Mouse (Mus musculus) macrophage (primary cell): ENCODE measurements around the gene Tnfaip3. TPM values are rescaled to one million over a fixed set of nuclear protein-coding genes. Genes with fewer than 3 reads are reported as not detected.

ENCODE experiments used
- H3K27ac ChIP-seq: fragments of 350-480 bp; formaldehyde crosslinking; 2 replicates; pipeline ENCODE4 v1.9.0; 2021
- H3K36me3 ChIP-seq: fragments of 350-480 bp; formaldehyde crosslinking; 2 replicates; pipeline ENCODE4 v1.9.0; 2021; ENCODE audit errors: inconsistent target
- H3K4me3 ChIP-seq: fragments of 350-480 bp; formaldehyde crosslinking; 2 replicates; pipeline ENCODE4 v1.9.0; 2021; ENCODE audit errors: inconsistent target
- H3K79me2 ChIP-seq: fragments of 350-480 bp; formaldehyde crosslinking; 2 replicates; pipeline ENCODE4 v1.9.0; 2021; ENCODE audit errors: inconsistent target
- WGBS: methylation state at CpG from one replicate; pipeline ENCODE4 v1.1.7; 2026; ENCODE audit warnings: inconsistent platforms; ENCODE audit not compliant: missing documents; 5-methylcytosine and 5-hydroxymethylcytosine counted together
- polyA plus RNA-seq: library from polyadenylated mRNA; stranded (reverse); fragments of 250-400 nt; gene quantifications from 3 replicates; pipeline ENCODE4 v1.2.4, GENCODE M21; 2018; ENCODE audit warnings: inconsistent platforms

Tnfaip3 gene
- polyA plus RNA-seq, 1 experiment from 2014 or later, result 19.8 TPM

GRCm38 (mm10) chr10:19031875-19032274 is 16.4 kb upstream of the Tnfaip3 start:
- Histone ChIP-seq H3K79me2 (no peaks in the 10 kb centered on the region), H3K27ac (no peak overlapping the region), H3K4me3 (no peak overlapping the region), H3K36me3 (no peaks in the 10 kb centered on the region)

GRCm38 (mm10) chr10:19030628-19031027 is 15.2 kb upstream of the Tnfaip3 start:
- WGBS, result 86% methylated on average over 2 of the region's 2 CpGs
- Histone ChIP-seq H3K27ac (no peak overlapping the region), H3K79me2 (no peaks in the 10 kb centered on the region), H3K36me3 (no peaks in the 10 kb centered on the region), H3K4me3 (no peak overlapping the region)

GRCm38 (mm10) chr10:19026710-19027109 is 11.3 kb upstream of the Tnfaip3 start:
- Histone ChIP-seq H3K4me3 (no peak overlapping the region), H3K27ac (no peak overlapping the region), H3K36me3 (no peaks in the 10 kb centered on the region), H3K79me2 (no peaks in the 10 kb centered on the region)
- 98% methylated on average over 5 of the region's 5 CpGs for WGBS

- WGBS, result 96% methylated on average over 5 of the region's 5 CpGs
- H3K4me3 ChIP-seq, result no peak overlapping the region
These were observed 8.9 kb upstream of the Tnfaip3 start for GRCm38 (mm10) chr10:19024353-19024752.

GRCm38 (mm10) chr10:19023622-19024326 is 8.3 kb upstream of the Tnfaip3 start:
- H3K27ac ChIP-seq, result no peak overlapping the region
- WGBS, result 58% methylated on average over 5 of the region's 5 CpGs
- H3K79me2 ChIP-seq, result no peaks in the 10 kb centered on the region
- H3K36me3 ChIP-seq, result no peaks in the 10 kb centered on the region
- no peak overlapping the region for H3K4me3 ChIP-seq

More at GRCm38 (mm10) chr10:19024353-19024752, 8.9 kb upstream of the Tnfaip3 start:
- Histone ChIP-seq H3K79me2 (no peaks in the 10 kb centered on the region), H3K36me3 (no peaks in the 10 kb centered on the region), H3K27ac (no peak overlapping the region)

- Histone ChIP-seq H3K27ac (no peak overlapping the region), H3K36me3 (no peaks in the 10 kb centered on the region), H3K79me2 (no peaks in the 10 kb centered on the region), H3K4me3 (no peak overlapping the region)
- no CpG with 5 or more reads among the region's 1 CpGs for WGBS
These were observed 6.8 kb upstream of the Tnfaip3 start for GRCm38 (mm10) chr10:19022272-19022671.

- 74% methylated on average over 4 of the region's 4 CpGs for WGBS
- Histone ChIP-seq H3K27ac (no peak overlapping the region), H3K36me3 (no peaks in the 10 kb centered on the region)
These were observed 1.5 kb upstream of the Tnfaip3 start for GRCm38 (mm10) chr10:19016823-19017471.

GRCm38 (mm10) chr10:19014381-19015256 is 838 bp downstream of the Tnfaip3 start:
- peak overlapping the region; percentile 78 for H3K4me3 ChIP-seq
- peak overlapping the region; percentile 80 for H3K27ac ChIP-seq
- peaks cover 53% of the 10 kb centered on the region for H3K79me2 ChIP-seq
- H3K36me3 ChIP-seq, result no peaks in the 10 kb centered on the region
- WGBS, result under 1% methylated on average over 42 of the region's 43 CpGs

More at GRCm38 (mm10) chr10:19016823-19017471, 1.5 kb upstream of the Tnfaip3 start:
- Histone ChIP-seq H3K4me3 (no peak overlapping the region), H3K79me2 (peaks cover 30% of the 10 kb centered on the region)

GRCm38 (mm10) chr10:19013351-19013750 is 2.1 kb downstream of the Tnfaip3 start:
- WGBS, result 84% methylated on average over 3 of the region's 3 CpGs
- no peaks in the 10 kb centered on the region for H3K36me3 ChIP-seq
- H3K79me2 ChIP-seq, result peaks cover 59% of the 10 kb centered on the region
- H3K27ac ChIP-seq, result peak overlapping the region; percentile 80
- peak overlapping the region; percentile 78 for H3K4me3 ChIP-seq

- Histone ChIP-seq H3K79me2 (peaks cover 66% of the 10 kb centered on the region), H3K36me3 (peaks cover 1% of the 10 kb centered on the region; the same call in 1 of the 2 replicates), H3K27ac (peak overlapping the region; percentile 80; the same call in 1 of the 2 replicates), H3K4me3 (peak overlapping the region; percentile 78; the same call in 1 of the 2 replicates)
- 92% methylated on average over 3 of the region's 3 CpGs for WGBS
These were observed 2.8 kb downstream of the Tnfaip3 start for GRCm38 (mm10) chr10:19012616-19013015.

GRCm38 (mm10) chr10:19011832-19012440 is 3.5 kb downstream of the Tnfaip3 start:
- WGBS, result 69% methylated on average over 7 of the region's 7 CpGs
- H3K4me3 ChIP-seq, result no peak overlapping the region
- peaks cover 73% of the 10 kb centered on the region for H3K79me2 ChIP-seq
- no peak overlapping the region for H3K27ac ChIP-seq
- peaks cover 8% of the 10 kb centered on the region; the same call in 1 of the 2 replicates for H3K36me3 ChIP-seq

- H3K79me2 ChIP-seq, result peaks cover 88% of the 10 kb centered on the region
- WGBS, result 98% methylated on average over 8 of the region's 8 CpGs
- peaks cover 23% of the 10 kb centered on the region for H3K36me3 ChIP-seq
- H3K4me3 ChIP-seq, result no peak overlapping the region
- no peak overlapping the region for H3K27ac ChIP-seq
These were observed 5.0 kb downstream of the Tnfaip3 start for GRCm38 (mm10) chr10:19010414-19010813.

GRCm38 (mm10) chr10:19009186-19009672 is 6.2 kb downstream of the Tnfaip3 start:
- H3K4me3 ChIP-seq, result no peak overlapping the region; the same call in 1 of the 2 replicates
- WGBS, result 3% methylated on average over 8 of the region's 8 CpGs
- peaks cover 35% of the 10 kb centered on the region for H3K36me3 ChIP-seq
- H3K79me2 ChIP-seq, result peaks cover 93% of the 10 kb centered on the region
- peak overlapping the region; percentile 59 for H3K27ac ChIP-seq

- peak overlapping the region; percentile 59 for H3K27ac ChIP-seq
- no peak overlapping the region for H3K4me3 ChIP-seq
- 47% methylated on average over 4 of the region's 4 CpGs for WGBS
- H3K36me3 ChIP-seq, result peaks cover 42% of the 10 kb centered on the region
- H3K79me2 ChIP-seq, result peaks cover 93% of the 10 kb centered on the region
These were observed 6.9 kb downstream of the Tnfaip3 start for GRCm38 (mm10) chr10:19008607-19008940.
